Mouse (Mus musculus): ENCODE measurements at regions not wholly inside any gene's neighbourhood (a gene's known extent, or its start where the extent isn't known, plus 50 kb on each side); places are given as distances from the start of the nearest gene placed in this dataset.

DNA sequence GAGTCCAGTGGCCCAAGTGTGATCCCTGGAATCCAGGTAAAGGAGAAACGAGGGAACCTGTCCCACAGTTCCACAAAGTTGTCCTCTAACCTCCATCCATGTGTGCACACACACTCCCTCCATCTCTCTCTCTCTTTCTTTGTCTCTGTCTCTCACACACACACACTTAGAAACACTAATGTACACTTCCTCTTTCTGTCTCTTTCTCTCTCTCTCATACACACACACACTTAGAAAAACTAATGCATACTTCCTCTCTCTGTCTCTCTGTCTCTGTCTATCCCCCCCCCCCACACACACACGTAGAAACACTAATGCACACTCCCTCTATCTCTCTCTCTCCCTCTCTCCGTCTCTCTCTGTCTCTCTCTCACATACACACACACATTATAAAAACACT is 61.2 kb upstream of the Bmp2k start:
- DNase-seq: no peak

DNA sequence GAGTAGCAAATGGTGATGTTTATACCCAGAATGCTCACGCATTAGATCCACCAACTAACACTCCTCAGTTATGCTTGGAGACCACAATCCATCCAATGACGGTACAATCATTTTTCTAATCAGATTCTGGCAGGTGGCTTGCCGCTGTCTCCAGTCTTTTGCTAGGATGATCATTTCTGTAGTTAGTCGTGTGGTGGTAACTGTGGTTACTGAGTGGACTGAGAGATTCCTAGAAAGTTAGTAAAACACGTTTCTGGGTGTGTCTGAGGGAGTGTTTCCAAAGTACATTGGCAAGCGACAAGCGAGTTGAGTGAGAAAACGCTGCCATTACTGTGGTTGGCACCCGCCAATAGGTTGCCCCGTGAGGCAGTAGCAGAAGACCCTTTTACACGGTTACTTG is 58.8 kb upstream of the Bmp2k start:
- no peak for DNase-seq

DNA sequence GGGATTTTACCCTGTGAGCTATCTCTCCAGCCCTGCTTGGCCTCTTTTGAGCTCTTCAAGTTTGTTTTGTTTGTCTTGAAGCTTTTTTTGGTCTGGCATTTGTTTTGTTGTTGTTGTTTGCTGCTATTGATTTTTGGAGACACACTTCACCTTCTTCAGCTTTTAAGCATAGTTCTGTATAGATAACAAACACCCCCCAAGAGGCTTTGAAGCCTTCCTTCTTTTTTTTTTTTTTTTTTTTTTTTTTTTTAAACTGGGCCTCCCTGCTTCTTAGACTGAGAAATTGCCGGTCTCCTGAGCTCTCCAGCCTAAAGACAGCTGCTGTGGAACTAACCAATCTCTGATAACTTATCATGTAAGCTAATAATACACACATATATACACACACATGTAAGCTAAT is 58.2 kb upstream of the Bmp2k start:
- no peak for DNase-seq

DNA sequence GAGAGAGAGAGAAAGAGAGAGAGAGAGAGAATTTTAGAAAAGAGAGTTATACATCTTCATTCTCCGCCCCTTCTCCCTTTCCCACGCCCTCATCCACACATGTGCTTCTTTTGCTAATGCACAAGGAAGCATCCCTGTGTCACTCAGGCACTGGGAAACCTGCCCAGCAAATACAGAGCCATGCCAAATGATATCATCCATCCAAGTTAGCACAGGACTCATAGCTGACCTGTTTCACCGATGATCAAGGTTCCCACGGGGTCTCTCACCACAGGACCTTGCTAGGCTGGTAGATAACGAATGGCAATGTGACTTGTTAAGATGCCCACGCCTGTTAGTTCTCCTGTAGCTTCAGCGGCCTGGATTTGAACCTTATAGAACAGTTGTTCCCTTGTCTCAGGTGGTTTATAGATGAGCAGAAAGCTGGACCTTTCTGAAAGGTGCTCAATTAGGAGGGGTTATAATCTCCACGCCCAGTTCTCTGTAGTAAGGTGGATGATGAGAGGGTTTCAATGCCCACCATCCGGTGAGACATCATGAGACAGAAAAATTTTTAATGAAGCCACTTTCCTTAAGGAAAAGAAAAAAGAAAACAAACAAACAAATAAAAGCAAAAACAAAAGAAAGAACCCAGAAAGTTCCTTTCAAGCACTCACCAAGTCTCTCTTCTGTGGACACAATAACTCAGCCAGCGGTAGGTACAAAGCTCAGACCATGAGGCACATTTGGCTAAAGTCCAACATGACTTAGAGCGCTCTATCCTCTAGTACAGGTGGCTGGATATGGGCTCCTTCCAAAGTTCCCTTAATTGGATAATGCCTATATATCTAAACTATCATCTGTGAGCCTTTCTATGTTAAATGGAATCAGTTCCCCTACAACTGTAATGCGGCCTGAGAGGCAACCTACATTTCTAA is 57.1 kb upstream of the Bmp2k start:
- peak; percentile 10 to 29 for DNase-seq

DNA sequence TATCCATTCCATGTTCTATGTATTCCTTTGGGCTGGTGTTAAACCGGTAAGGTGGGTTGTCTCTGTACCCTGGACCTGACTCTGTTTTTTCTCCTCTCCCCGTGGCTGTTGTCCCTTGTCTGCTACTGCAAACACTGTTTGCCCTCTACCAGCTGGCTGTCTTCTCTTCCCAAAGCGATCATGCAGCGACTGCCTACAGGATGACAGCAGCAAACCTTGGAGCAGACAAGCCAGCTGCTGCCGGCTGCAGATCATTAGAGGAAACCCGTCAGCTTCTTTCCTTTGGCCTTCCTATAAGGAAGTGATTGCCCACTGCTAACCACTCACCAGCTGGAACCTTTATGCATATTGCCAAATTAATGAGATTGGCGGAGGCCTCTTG is 56.4 kb upstream of the Bmp2k start:
- DNase-seq: no peak

DNA sequence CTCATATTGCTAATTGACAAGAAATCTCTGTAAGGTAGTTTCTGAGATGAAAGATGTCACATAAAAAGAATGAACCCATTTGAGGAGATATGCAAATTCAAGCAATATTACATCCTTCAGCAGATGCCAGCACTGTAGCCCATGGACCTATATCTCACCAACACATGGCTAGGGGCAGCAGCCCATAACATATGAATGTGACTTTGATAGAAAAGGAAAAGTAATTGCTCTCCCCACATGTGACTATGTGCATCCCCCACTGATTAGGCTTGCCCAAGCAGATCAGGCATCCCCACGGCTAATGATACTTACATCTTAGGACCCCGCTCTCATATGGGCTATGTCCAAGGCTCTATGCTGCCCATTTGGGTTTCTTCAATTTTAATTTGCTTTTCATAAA is 56.0 kb upstream of the Bmp2k start:
- no peak for DNase-seq

Measured in cerebellum, postnatal 25 days (tissue).